Mouse (Mus musculus): ENCODE data around the gene Cd47. TPM values are rescaled to one million over a fixed set of nuclear protein-coding genes. Genes with fewer than 3 reads are reported as not detected.

The Cd47 gene
- polyA plus RNA-seq, 1 experiment from 2014 or later = 93.0 TPM

DNA sequence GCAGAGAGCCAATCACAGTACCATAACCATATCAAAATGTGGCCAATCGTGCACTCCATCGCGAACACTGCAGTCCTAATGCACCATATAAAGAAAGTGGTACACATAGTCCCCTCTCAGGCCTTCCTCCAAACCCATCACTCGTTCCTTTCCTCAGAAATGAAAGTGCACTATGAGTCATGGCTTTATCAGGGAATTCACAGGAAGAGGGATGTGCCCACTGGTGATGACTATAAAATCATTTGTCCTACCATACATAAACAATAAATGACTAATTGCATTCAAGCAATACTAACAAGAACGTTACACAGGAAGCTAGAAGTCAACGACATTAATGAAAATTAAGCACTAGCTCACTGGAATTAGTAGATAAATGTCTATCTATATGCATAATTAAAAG, 121.3 kb downstream of the Cd47 start:
- Histone ChIP-seq H3K27ac (ENCODE audit: low read length) (no peak overlapping the region), H3K9me3 (replicated peaks; ENCODE audit: control insufficient read depth, low read length) (no peaks in the 10 kb centered on the region), H3K27me3 (ENCODE audit: control insufficient read depth, insufficient read depth, low read length) (no peaks in the 10 kb centered on the region), H3K4me1 (ENCODE audit: control insufficient read depth, insufficient read depth, low read length) (no peaks in the 10 kb centered on the region), H3K9ac (ENCODE audit: low read length) (no peak overlapping the region), H3K4me3 (ENCODE audit: low read length) (no peak overlapping the region), H3K36me3 (ENCODE audit: control insufficient read depth, insufficient read depth) (no peaks in the 10 kb centered on the region), H3K4me2 (ENCODE audit: low read depth, low read length) (no peak overlapping the region)
- 73% methylated on average over 6 of the region's 6 CpGs for WGBS
- ATAC-seq (replicated peaks; ENCODE audit: extremely low read depth, insufficient read depth, low FRiP score) = no peak

GRCm38 (mm10) chr16:49922098-49922497, 121.8 kb downstream of the Cd47 start:
- H3K9ac ChIP-seq (ENCODE audit: low read length) = no peak overlapping the region
- no peak overlapping the region for H3K4me3 ChIP-seq (ENCODE audit: low read length)
- WGBS = 52% methylated on average over 11 of the region's 11 CpGs
- H3K36me3 ChIP-seq (ENCODE audit: control insufficient read depth, insufficient read depth) = no peaks in the 10 kb centered on the region
- no peaks in the 10 kb centered on the region for H3K4me1 ChIP-seq (ENCODE audit: control insufficient read depth, insufficient read depth, low read length)
- H3K4me2 ChIP-seq (ENCODE audit: low read depth, low read length) = no peak overlapping the region
- no peaks in the 10 kb centered on the region for H3K9me3 ChIP-seq (replicated peaks; ENCODE audit: control insufficient read depth, low read length)
- no peaks in the 10 kb centered on the region for H3K27me3 ChIP-seq (ENCODE audit: control insufficient read depth, insufficient read depth, low read length)
- no peak for ATAC-seq (replicated peaks; ENCODE audit: extremely low read depth, insufficient read depth, low FRiP score)
- H3K27ac ChIP-seq (ENCODE audit: low read length) = no peak overlapping the region

DNA sequence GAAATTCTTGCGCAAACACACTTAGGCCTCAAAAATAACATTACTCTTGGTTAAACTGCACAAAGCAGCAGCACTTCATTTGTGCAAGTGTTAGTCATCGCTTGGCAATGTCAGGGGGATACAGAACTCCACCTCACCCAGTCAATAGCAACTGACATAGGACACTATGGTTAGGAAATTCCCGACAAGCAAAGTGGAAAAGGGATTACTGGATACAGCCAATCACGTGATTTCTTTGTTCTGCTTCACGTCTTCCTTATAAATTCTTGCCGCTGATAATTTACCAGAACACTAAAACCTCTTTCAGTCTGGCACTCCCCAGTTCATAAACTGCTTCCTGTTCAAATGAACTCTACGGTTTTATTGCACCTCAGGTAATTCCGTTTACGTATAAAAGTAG, 123.4 kb downstream of the Cd47 start:
- Histone ChIP-seq H3K27me3 (ENCODE audit: control insufficient read depth, insufficient read depth, low read length) (no peaks in the 10 kb centered on the region), H3K4me2 (ENCODE audit: low read depth, low read length) (no peak overlapping the region), H3K4me1 (ENCODE audit: control insufficient read depth, insufficient read depth, low read length) (no peaks in the 10 kb centered on the region), H3K27ac (ENCODE audit: low read length) (no peak overlapping the region), H3K9me3 (replicated peaks; ENCODE audit: control insufficient read depth, low read length) (no peaks in the 10 kb centered on the region), H3K36me3 (ENCODE audit: control insufficient read depth, insufficient read depth) (no peaks in the 10 kb centered on the region), H3K4me3 (ENCODE audit: low read length) (no peak overlapping the region), H3K9ac (ENCODE audit: low read length) (no peak overlapping the region)
- no peak for ATAC-seq (replicated peaks; ENCODE audit: extremely low read depth, insufficient read depth, low FRiP score)
- WGBS = 69% methylated on average over 9 of the region's 9 CpGs

GRCm38 (mm10) chr16:49924941-49925340, 124.6 kb downstream of the Cd47 start:
- Histone ChIP-seq H3K4me3 (ENCODE audit: low read length) (no peak overlapping the region), H3K36me3 (ENCODE audit: control insufficient read depth, insufficient read depth) (no peaks in the 10 kb centered on the region), H3K27me3 (ENCODE audit: control insufficient read depth, insufficient read depth, low read length) (no peaks in the 10 kb centered on the region), H3K9me3 (replicated peaks; ENCODE audit: control insufficient read depth, low read length) (no peaks in the 10 kb centered on the region), H3K4me1 (ENCODE audit: control insufficient read depth, insufficient read depth, low read length) (no peaks in the 10 kb centered on the region), H3K4me2 (ENCODE audit: low read depth, low read length) (no peak overlapping the region), H3K9ac (ENCODE audit: low read length) (no peak overlapping the region), H3K27ac (ENCODE audit: low read length) (no peak overlapping the region)
- 83% methylated on average over 1 of the region's 1 CpGs for WGBS
- no peak for ATAC-seq (replicated peaks; ENCODE audit: extremely low read depth, insufficient read depth, low FRiP score)

- no peaks in the 10 kb centered on the region for H3K27me3 ChIP-seq (ENCODE audit: control insufficient read depth, insufficient read depth, low read length)
- no peak overlapping the region for H3K4me2 ChIP-seq (ENCODE audit: low read depth, low read length)
- no peak overlapping the region for H3K4me3 ChIP-seq (ENCODE audit: low read length)
- no peak overlapping the region for H3K27ac ChIP-seq (ENCODE audit: low read length)
- ATAC-seq (replicated peaks; ENCODE audit: extremely low read depth, insufficient read depth, low FRiP score) = no peak
- 0 out of 2 replicates have a peak, but pooled peaks cover 3% of the 10 kb centered on the region for H3K4me1 ChIP-seq (ENCODE audit: control insufficient read depth, insufficient read depth, low read length)
- WGBS = 74% methylated on average over 5 of the region's 5 CpGs
- no peaks in the 10 kb centered on the region for H3K36me3 ChIP-seq (ENCODE audit: control insufficient read depth, insufficient read depth)
- no peak overlapping the region for H3K9ac ChIP-seq (ENCODE audit: low read length)
- no peaks in the 10 kb centered on the region for H3K9me3 ChIP-seq (replicated peaks; ENCODE audit: control insufficient read depth, low read length)
These were observed 132.9 kb downstream of the Cd47 start for GRCm38 (mm10) chr16:49933274-49933673.

DNA sequence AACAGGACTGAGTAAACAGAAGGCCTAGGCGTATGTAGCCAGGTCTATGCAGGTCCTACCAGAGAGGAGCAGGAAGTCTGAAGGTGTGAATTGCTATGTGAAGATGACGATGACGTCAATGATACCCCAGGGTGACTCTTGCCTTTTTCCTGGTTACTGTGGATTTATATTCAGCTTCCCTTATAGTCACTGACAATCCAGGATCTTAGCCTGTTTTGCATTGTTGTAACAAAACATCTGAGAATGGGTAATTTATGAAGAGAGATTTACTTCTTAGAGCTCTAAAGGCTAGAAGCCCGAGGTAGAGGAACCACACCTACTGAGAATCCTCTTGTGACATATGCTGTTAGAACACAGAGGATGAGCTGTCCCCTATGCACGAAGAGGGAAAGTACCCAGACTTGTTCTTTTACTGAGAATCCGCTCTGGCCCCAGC, 135.7 kb downstream of the Cd47 start:
- 0 out of 2 replicates have a peak, but pooled peaks cover 3% of the 10 kb centered on the region for H3K4me1 ChIP-seq (ENCODE audit: control insufficient read depth, insufficient read depth, low read length)
- H3K9ac ChIP-seq (ENCODE audit: low read length) = no peak overlapping the region
- no peak overlapping the region for H3K4me2 ChIP-seq (ENCODE audit: low read depth, low read length)
- no peaks in the 10 kb centered on the region for H3K27me3 ChIP-seq (ENCODE audit: control insufficient read depth, insufficient read depth, low read length)
- 83% methylated on average over 6 of the region's 6 CpGs for WGBS
- no peak overlapping the region for H3K4me3 ChIP-seq (ENCODE audit: low read length)
- H3K9me3 ChIP-seq (replicated peaks; ENCODE audit: control insufficient read depth, low read length) = no peaks in the 10 kb centered on the region
- H3K36me3 ChIP-seq (ENCODE audit: control insufficient read depth, insufficient read depth) = no peaks in the 10 kb centered on the region
- no peak for ATAC-seq (replicated peaks; ENCODE audit: extremely low read depth, insufficient read depth, low FRiP score)
- H3K27ac ChIP-seq (ENCODE audit: low read length) = no peak overlapping the region

- H3K4me1 ChIP-seq (ENCODE audit: control insufficient read depth, insufficient read depth, low read length) = 0 out of 2 replicates have a peak, but pooled peaks cover 3% of the 10 kb centered on the region
These were observed 136.5 kb downstream of the Cd47 start for GRCm38 (mm10) chr16:49936793-49937192.

DNA sequence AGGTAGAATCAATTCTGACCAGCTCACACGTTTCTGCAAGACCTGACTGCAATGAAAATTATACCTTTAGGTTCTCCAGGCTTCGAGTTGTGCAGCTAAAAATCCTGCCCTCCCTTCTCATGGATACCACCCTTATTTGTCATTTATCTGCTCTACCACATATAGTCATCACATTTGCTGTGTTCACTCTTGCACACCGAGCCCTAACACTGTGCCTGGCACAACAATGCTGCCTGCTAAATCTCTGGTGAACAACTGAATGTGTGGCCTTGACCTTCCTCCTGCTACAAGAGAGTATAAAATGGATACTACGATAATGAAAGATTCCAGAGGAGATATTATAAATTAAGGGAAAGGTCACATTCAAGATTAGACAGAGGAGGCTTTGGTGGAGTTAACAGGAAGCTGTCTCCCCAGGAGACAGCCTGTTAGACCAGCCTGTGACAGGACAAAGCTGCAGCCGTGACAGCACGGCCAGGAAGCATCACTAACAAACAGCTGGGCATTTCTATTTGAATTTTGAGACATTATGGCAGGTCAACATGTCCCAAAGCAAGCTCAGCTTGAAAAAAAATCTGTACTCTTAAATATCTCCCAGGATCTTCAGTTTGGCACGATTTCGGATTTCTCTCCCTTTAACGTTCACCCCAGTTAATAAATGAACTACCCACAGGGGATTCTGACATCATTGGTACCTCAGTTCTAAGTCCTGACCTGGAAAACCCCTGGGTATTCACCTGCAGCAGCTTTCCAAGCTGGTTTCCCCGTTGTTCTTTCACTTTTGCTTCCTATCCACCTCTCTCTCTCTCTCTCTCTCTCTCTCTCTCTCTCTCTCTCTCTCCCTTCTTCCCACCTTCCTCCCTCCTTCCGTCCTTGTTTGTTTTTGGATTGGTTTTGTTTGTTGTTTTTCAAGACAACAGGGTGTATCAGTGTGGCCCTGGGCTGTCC, 137.2 kb downstream of the Cd47 start:
- Histone ChIP-seq H3K36me3 (ENCODE audit: control insufficient read depth, insufficient read depth) (no peaks in the 10 kb centered on the region), H3K9ac (ENCODE audit: low read length) (no peak overlapping the region), H3K4me1 (ENCODE audit: control insufficient read depth, insufficient read depth, low read length) (0 out of 2 replicates have a peak, but pooled peaks cover 3% of the 10 kb centered on the region), H3K9me3 (replicated peaks; ENCODE audit: control insufficient read depth, low read length) (no peaks in the 10 kb centered on the region), H3K4me2 (ENCODE audit: low read depth, low read length) (no peak overlapping the region), H3K4me3 (ENCODE audit: low read length) (no peak overlapping the region), H3K27me3 (ENCODE audit: control insufficient read depth, insufficient read depth, low read length) (no peaks in the 10 kb centered on the region), H3K27ac (ENCODE audit: low read length) (no peak overlapping the region)
- 53% methylated on average over 11 of the region's 11 CpGs for WGBS
- ATAC-seq (replicated peaks; ENCODE audit: extremely low read depth, insufficient read depth, low FRiP score) = no peak

More at GRCm38 (mm10) chr16:49936793-49937192, 136.5 kb downstream of the Cd47 start:
- Histone ChIP-seq H3K36me3 (ENCODE audit: control insufficient read depth, insufficient read depth) (no peaks in the 10 kb centered on the region), H3K9ac (ENCODE audit: low read length) (no peak overlapping the region), H3K27ac (ENCODE audit: low read length) (no peak overlapping the region), H3K4me3 (ENCODE audit: low read length) (no peak overlapping the region), H3K4me2 (ENCODE audit: low read depth, low read length) (no peak overlapping the region), H3K27me3 (ENCODE audit: control insufficient read depth, insufficient read depth, low read length) (no peaks in the 10 kb centered on the region), H3K9me3 (replicated peaks; ENCODE audit: control insufficient read depth, low read length) (no peaks in the 10 kb centered on the region)
- no peak for ATAC-seq (replicated peaks; ENCODE audit: extremely low read depth, insufficient read depth, low FRiP score)
- whole genome bisulfite sequencing = 62% methylated on average over 5 of the region's 5 CpGs

All from heart, embryonic 16.5 days (tissue).